Mouse (Mus musculus) thymus, adult 2 months (tissue): Measurements from ENCODE around the gene Nectin4. TPM values are rescaled to one million over a fixed set of nuclear protein-coding genes. Genes with fewer than 3 reads are reported as not detected.
"Not testable (repeated sequence)": the region's sequence is repeated elsewhere in the genome, so short reads cannot be mapped to it uniquely, and the experiment has no call there.

Experiments used
- DNase-seq: peaks from one replicate; pipeline ENCODE4 v3.0.0; 2021
- H3K27ac ChIP-seq: fragments of 200-500 bp; 2 replicates; pipeline ENCODE4 v1.5.1; 2012; ENCODE audit warnings: low read length, control low read depth; ENCODE audit not compliant: control insufficient read depth, insufficient read depth
- H3K27me3 ChIP-seq: fragments of 200-500 bp; 2 replicates; pipeline ENCODE4 v1.6.1; 2012; ENCODE audit warnings: mild to moderate bottlenecking, low read length, moderate library complexity, mixed read lengths; ENCODE audit not compliant: control insufficient read depth, insufficient read depth
- H3K36me3 ChIP-seq: fragments of 200-500 bp; 2 replicates; pipeline ENCODE4 v1.6.1; 2012; ENCODE audit warnings: mild to moderate bottlenecking, low read length, moderate library complexity; ENCODE audit not compliant: control insufficient read depth, insufficient read depth
- H3K4me1 ChIP-seq: fragments of 200-500 bp; replicated peaks from 2 replicates; pipeline ENCODE4 v1.6.1; 2012; ENCODE audit warnings: low read length; ENCODE audit not compliant: control insufficient read depth, insufficient read depth
- H3K4me3 ChIP-seq: fragments of 200-500 bp; 2 replicates; pipeline ENCODE4 v1.5.1; 2012; ENCODE audit warnings: mild to moderate bottlenecking, low read length, control low read depth, moderate library complexity; ENCODE audit not compliant: control insufficient read depth, insufficient read depth
- CTCF ChIP-seq: fragments of 200-500 bp; IDR thresholded peaks from 2 replicates; pipeline ENCODE4 v1.5.1; 2012; ENCODE audit warnings: mild to moderate bottlenecking, control low read depth, low read length, moderate library complexity, borderline replicate concordance; ENCODE audit not compliant: control insufficient read depth, poor library complexity, insufficient read depth; ENCODE audit errors: extremely low read depth
- POLR2A ChIP-seq: fragments of 200-500 bp; IDR thresholded peaks from 2 replicates; pipeline ENCODE4 v1.6.1; 2012; ENCODE audit warnings: mild to moderate bottlenecking, low read length, control low read depth, moderate library complexity; ENCODE audit not compliant: control insufficient read depth, poor library complexity, insufficient read depth; ENCODE audit errors: extremely low read depth
- WGBS: fragments of 180-500 bp; shearing (Covaris S2); methylation state at CpG from one replicate; pipeline ENCODE4 v1.1.7; 2018; 5-methylcytosine and 5-hydroxymethylcytosine counted together
- polyA plus RNA-seq: library from polyadenylated mRNA; depleted of rRNA; stranded (reverse); fragments of >200 nt; gene quantifications from 2 replicates; pipeline ENCODE4 v1.2.3, GENCODE M21; 2012; rRNA removed

Nectin4 gene
- polyA plus RNA-seq = 2.7 and 3.5 TPM in 2 replicates

DNA sequence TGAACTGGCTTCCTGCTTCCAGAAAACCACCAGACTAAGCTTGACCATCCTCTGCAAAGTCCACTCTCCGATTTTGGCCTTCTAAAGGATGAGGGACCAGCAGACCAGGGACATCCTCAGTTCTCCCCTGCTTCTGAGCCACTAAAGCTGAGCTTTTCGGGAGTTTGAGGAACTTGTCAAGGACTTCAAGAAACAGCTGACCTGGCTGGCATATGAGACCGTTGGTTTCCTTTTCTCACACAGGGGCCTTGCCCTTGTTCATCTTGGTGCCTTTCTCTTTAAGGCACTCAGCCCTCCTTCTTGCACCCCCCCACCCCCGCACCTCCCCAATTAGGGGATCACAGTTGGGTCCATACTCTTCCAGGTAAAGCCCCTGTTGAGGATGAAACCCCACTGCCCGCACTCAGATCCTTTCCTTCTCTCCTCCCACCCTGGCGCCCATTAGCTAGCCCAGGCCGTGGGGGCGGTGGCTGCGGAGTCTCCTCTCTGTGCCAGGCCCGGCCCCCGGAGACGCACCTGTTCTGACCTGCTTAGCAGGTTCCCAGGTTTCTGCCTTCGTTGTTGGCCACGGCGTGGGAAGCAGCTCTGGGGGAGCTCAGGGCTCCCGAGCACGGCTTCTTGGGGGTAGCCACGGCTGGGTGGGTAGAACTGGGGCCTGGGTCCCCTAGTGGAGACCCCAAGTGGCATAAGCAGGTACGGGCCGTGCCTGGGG is at the start of gene Nectin4:
Nectin4 (plus strand) TSS at position 255 of the 712 bp plus-strand sequence.
- TF ChIP-seq CTCF = no peak
- no peak for TF ChIP-seq POLR2A
- no peak within 1 kb of the TSS for H3K4me3 ChIP-seq
- 31% methylated on average over 20 of the region's 20 CpGs for WGBS
- no peak within 1 kb of the TSS for H3K27ac ChIP-seq
- no peaks in the 10 kb centered on the region for H3K36me3 ChIP-seq
- DNase-seq = no peak
- H3K4me1 ChIP-seq = no peaks in the 10 kb centered on the region
- H3K27me3 ChIP-seq = no peaks in the 10 kb centered on the region

DNA sequence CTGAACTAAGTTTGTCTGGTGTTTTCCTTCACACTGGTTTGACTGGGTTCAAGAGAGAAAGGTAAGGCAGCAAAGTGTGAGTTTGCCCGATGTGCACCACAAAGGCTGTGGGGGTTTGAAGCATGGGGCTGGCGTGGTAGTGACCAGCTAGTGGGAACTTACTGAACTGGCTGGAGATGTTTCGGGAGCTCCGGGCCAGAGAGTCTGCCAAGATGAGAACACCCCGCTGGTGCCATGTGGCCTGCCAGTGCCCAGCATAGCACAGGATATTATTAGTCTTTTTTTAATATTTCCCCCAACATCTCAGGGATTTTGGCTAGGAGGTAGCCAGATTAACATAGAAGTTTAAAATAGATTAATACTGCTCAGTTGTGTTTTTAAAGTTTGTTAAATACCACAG is 49.7 kb upstream of the Nectin4 start:
- DNase-seq = no peak
- TF ChIP-seq POLR2A = no peak
- TF ChIP-seq CTCF = no peak
- H3K4me3 ChIP-seq = no peak overlapping the region
- no peaks in the 10 kb centered on the region for H3K27me3 ChIP-seq
- WGBS = 74% methylated on average over 5 of the region's 5 CpGs
- H3K36me3 ChIP-seq = no peaks in the 10 kb centered on the region
- no peak overlapping the region for H3K27ac ChIP-seq
- H3K4me1 ChIP-seq = no peaks in the 10 kb centered on the region

DNA sequence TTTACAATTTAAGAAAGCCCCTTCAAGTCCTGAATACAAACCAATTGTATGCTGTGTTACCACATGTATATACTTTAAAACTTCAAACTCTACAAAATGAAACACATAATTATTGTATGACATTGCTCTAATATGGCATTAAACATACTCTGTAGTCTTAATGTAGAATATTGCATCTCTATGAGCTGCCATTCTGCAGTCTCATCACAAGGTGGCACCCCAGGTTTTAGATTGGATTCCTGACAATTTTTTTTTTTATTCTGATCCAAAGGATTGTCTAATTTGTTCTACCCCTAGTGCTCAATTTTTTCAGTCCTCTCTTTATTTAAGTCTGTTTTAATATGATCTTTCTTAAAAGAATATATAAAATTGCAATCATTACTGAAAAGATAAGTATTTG is 48.5 kb upstream of the Nectin4 start:
- TF ChIP-seq CTCF = no peak
- TF ChIP-seq POLR2A = no peak
- Histone ChIP-seq H3K4me1 (no peaks in the 10 kb centered on the region), H3K27ac (no peak overlapping the region), H3K27me3 (no peaks in the 10 kb centered on the region), H3K4me3 (no peak overlapping the region), H3K36me3 (no peaks in the 10 kb centered on the region)
- peak; percentile 40 for DNase-seq

DNA sequence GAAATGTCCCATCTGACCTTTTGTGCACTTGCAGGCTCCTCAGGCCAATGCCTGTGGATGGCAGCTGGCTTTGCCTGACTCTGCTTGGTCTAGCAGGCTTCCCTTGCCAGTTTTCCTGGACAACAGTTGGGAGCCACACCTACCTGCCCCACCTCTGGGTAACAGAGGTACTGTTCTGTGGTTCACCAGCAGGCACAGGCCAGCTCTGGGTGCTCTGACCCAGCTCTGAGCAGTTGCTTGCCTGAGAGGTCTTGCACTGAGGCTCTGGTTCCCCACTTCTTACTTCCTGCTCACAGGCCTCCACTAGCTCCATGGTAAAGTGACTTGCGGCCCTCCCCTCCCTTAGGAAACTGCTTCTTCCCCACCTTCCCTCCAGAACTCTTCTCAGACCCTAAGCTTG is 47.9 kb upstream of the Nectin4 start:
- no peak for DNase-seq
- Histone ChIP-seq H3K4me3 (no peak overlapping the region), H3K27ac (no peak overlapping the region), H3K36me3 (no peaks in the 10 kb centered on the region), H3K4me1 (no peaks in the 10 kb centered on the region), H3K27me3 (no peaks in the 10 kb centered on the region)
- TF ChIP-seq CTCF (no peak), POLR2A (no peak)
- 100% methylated on average over 1 of the region's 1 CpGs for WGBS

DNA sequence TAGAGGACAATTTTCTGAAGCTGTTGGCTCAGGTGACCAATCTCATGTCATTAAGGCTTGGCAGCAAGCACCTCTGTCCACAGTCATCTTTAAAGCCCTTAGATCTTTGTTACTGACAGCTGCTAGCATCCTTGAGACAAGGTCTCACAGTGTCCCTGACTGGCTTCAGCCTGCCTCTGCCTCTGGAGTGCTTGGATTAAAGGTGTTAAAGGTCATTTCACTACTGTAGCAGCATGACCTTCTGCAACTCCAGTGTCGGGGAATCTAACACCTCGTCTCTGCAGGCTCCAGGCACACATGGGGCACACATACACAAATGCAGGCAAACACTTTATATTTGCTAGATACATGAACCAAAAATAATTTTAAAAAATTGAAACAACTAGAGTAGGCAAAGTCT is 44.3 kb upstream of the Nectin4 start:
- H3K36me3 ChIP-seq = no peaks in the 10 kb centered on the region
- 93% methylated on average over 2 of the region's 2 CpGs for WGBS
- H3K27me3 ChIP-seq = no peaks in the 10 kb centered on the region
- H3K4me1 ChIP-seq = peaks cover 6% of the 10 kb centered on the region
- no peak overlapping the region for H3K27ac ChIP-seq
- no peak overlapping the region for H3K4me3 ChIP-seq
- no peak for DNase-seq
- TF ChIP-seq POLR2A = no peak
- TF ChIP-seq CTCF = no peak

DNA sequence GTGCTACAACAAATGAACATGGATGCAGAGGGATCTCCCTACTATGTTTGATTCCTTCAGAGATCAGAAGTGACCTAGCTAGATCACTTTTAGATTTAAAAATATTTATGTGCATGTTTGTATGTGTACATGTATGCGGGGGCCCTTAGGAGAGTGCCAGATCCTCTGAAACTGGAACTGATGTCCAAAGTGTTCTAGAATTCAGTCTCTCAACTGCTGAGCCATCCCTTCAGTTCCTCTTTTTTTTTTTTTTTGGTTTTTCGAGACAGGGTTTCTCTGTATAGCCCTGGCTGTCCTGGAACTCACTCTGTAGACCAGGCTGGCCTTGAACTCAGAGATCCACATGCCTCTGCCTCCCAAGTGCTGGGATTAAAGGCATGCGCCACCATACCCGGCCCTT is 43.3 kb upstream of the Nectin4 start:
- H3K4me1 ChIP-seq, H3K36me3 ChIP-seq, H3K4me3 ChIP-seq, DNase-seq, H3K27ac ChIP-seq, H3K27me3 ChIP-seq: not testable (repeated sequence)
- WGBS = 69% methylated on average over 4 of the region's 4 CpGs

DNA sequence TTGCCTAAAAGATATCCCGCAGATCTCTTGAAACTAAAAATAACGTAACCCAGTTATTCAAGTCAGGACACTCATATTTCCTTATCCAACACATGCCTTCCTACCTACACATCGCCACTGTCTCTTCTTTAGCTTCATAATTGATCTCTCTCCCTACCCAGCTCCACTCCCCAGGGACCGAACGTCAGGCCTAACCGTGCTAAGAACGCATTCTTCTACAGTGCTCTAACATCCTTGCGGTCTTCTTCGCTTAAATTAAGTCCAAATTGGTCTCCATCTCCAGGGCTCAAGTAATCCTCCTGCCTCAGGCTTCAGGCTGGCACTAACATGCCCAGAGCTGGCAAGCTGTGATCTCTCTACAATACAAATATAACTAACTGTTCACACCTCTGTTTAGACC is 41.7 kb upstream of the Nectin4 start:
- 50% methylated on average over 9 of the region's 9 CpGs for WGBS
- H3K4me1 ChIP-seq = peaks cover 8% of the 10 kb centered on the region
- H3K27me3 ChIP-seq = no peaks in the 10 kb centered on the region
- H3K27ac ChIP-seq = peak overlapping the region; percentile 79
- H3K36me3 ChIP-seq = no peaks in the 10 kb centered on the region
- no peak for DNase-seq
- TF ChIP-seq POLR2A = no peak
- no peak for TF ChIP-seq CTCF
- H3K4me3 ChIP-seq = peak overlapping the region; percentile 90
